Mouse (Mus musculus): ENCODE measurements at regions not wholly inside any gene's neighbourhood (a gene's known extent, or its start where the extent isn't known, plus 50 kb on each side); places are given as distances from the start of the nearest gene placed in this dataset.

- Histone ChIP-seq H3K9me3 (no peaks in the 10 kb centered on the region), H3K9ac (no peak overlapping the region), H3K4me3 (replicated peaks) (no peak overlapping the region), H3K27ac (no peak overlapping the region), H3K4me1 (peaks cover 11% of the 10 kb centered on the region; the same call in 1 of the 2 replicates), H3K36me3 (no peaks in the 10 kb centered on the region), H3K27me3 (replicated peaks) (0 out of 2 replicates have a peak, but pooled peaks cover 3% of the 10 kb centered on the region), H3K4me2 (no peak overlapping the region)
- WGBS: 24% methylated on average over 3 of the region's 3 CpGs
- ATAC-seq (ENCODE audit: insufficient read depth, low FRiP score, low read depth): no peak
Observed at GRCm38 (mm10) chr2:161338953-161339326, 230.1 kb upstream of the Chd6 start.

GRCm38 (mm10) chr2:161332653-161333052, 223.8 kb upstream of the Chd6 start:
- ATAC-seq (ENCODE audit: insufficient read depth, low FRiP score, low read depth): no peak

GRCm38 (mm10) chr2:161331850-161332365, 223.0 kb upstream of the Chd6 start:
- no peak overlapping the region for H3K4me2 ChIP-seq
- no peak overlapping the region for H3K27ac ChIP-seq
- ATAC-seq (ENCODE audit: insufficient read depth, low FRiP score, low read depth): no peak
- no peaks in the 10 kb centered on the region for H3K9me3 ChIP-seq
- no peaks in the 10 kb centered on the region for H3K36me3 ChIP-seq
- H3K4me1 ChIP-seq: no peaks in the 10 kb centered on the region
- H3K27me3 ChIP-seq (replicated peaks): no peaks in the 10 kb centered on the region
- no peak overlapping the region for H3K9ac ChIP-seq
- no peak overlapping the region for H3K4me3 ChIP-seq (replicated peaks)
- 63% methylated on average over 10 of the region's 10 CpGs for WGBS

More at GRCm38 (mm10) chr2:161332653-161333052, 223.8 kb upstream of the Chd6 start:
- no peaks in the 10 kb centered on the region for H3K36me3 ChIP-seq
- no peak overlapping the region for H3K4me2 ChIP-seq
- no peak overlapping the region for H3K4me3 ChIP-seq (replicated peaks)
- WGBS: 31% methylated on average over 2 of the region's 2 CpGs
- H3K27ac ChIP-seq: no peak overlapping the region
- H3K4me1 ChIP-seq: no peaks in the 10 kb centered on the region
- no peaks in the 10 kb centered on the region for H3K27me3 ChIP-seq (replicated peaks)
- no peaks in the 10 kb centered on the region for H3K9me3 ChIP-seq
- no peak overlapping the region for H3K9ac ChIP-seq

GRCm38 (mm10) chr2:161302796-161303195, 193.9 kb upstream of the Chd6 start:
- 55% methylated on average over 3 of the region's 3 CpGs for WGBS
- ATAC-seq (ENCODE audit: insufficient read depth, low FRiP score, low read depth): no peak
- Histone ChIP-seq H3K27ac (no peak overlapping the region), H3K4me2 (no peak overlapping the region), H3K27me3 (replicated peaks) (no peaks in the 10 kb centered on the region), H3K9ac (no peak overlapping the region), H3K4me1 (no peaks in the 10 kb centered on the region), H3K9me3 (no peaks in the 10 kb centered on the region), H3K4me3 (replicated peaks) (no peak overlapping the region), H3K36me3 (no peaks in the 10 kb centered on the region)

GRCm38 (mm10) chr2:161268861-161269413, 160.1 kb upstream of the Chd6 start:
- Histone ChIP-seq H3K9me3 (no peaks in the 10 kb centered on the region), H3K27me3 (replicated peaks) (no peaks in the 10 kb centered on the region), H3K4me1 (no peaks in the 10 kb centered on the region), H3K4me3 (replicated peaks) (no peak overlapping the region), H3K4me2 (no peak overlapping the region), H3K27ac (no peak overlapping the region), H3K9ac (no peak overlapping the region), H3K36me3 (no peaks in the 10 kb centered on the region)
- WGBS: 56% methylated on average over 9 of the region's 9 CpGs
- ATAC-seq (ENCODE audit: insufficient read depth, low FRiP score, low read depth): no peak

GRCm38 (mm10) chr2:161266476-161266875, 157.6 kb upstream of the Chd6 start:
- H3K36me3 ChIP-seq: no peaks in the 10 kb centered on the region
- no peaks in the 10 kb centered on the region for H3K9me3 ChIP-seq
- H3K27me3 ChIP-seq (replicated peaks): no peaks in the 10 kb centered on the region
- no peaks in the 10 kb centered on the region for H3K4me1 ChIP-seq
- H3K4me3 ChIP-seq (replicated peaks): no peak overlapping the region
- no peak overlapping the region for H3K4me2 ChIP-seq
- 33% methylated on average over 5 of the region's 5 CpGs for WGBS
- H3K27ac ChIP-seq: no peak overlapping the region
- no peak overlapping the region for H3K9ac ChIP-seq
- ATAC-seq (ENCODE audit: insufficient read depth, low FRiP score, low read depth): no peak

- no peak for ATAC-seq (ENCODE audit: insufficient read depth, low FRiP score, low read depth)
- H3K27ac ChIP-seq: no peak overlapping the region
- H3K4me2 ChIP-seq: no peak overlapping the region
- H3K27me3 ChIP-seq (replicated peaks): no peaks in the 10 kb centered on the region
- H3K4me3 ChIP-seq (replicated peaks): no peak overlapping the region
- no peaks in the 10 kb centered on the region for H3K36me3 ChIP-seq
- no peak overlapping the region for H3K9ac ChIP-seq
- H3K4me1 ChIP-seq: no peaks in the 10 kb centered on the region
- H3K9me3 ChIP-seq: no peaks in the 10 kb centered on the region
- 73% methylated on average over 8 of the region's 8 CpGs for WGBS
Observed at GRCm38 (mm10) chr2:161265211-161265610, 156.3 kb upstream of the Chd6 start.

GRCm38 (mm10) chr2:161252761-161253160, 143.9 kb upstream of the Chd6 start:
- 76% methylated on average over 2 of the region's 2 CpGs for WGBS
- ATAC-seq (ENCODE audit: insufficient read depth, low FRiP score, low read depth): no peak
- H3K9ac ChIP-seq: no peak overlapping the region

GRCm38 (mm10) chr2:161241665-161242064, 132.8 kb upstream of the Chd6 start:
- ATAC-seq (ENCODE audit: insufficient read depth, low FRiP score, low read depth): no peak
- no peak overlapping the region for H3K27ac ChIP-seq
- no peak overlapping the region for H3K4me2 ChIP-seq

More at GRCm38 (mm10) chr2:161252761-161253160, 143.9 kb upstream of the Chd6 start:
- Histone ChIP-seq H3K36me3 (no peaks in the 10 kb centered on the region), H3K27me3 (replicated peaks) (no peaks in the 10 kb centered on the region), H3K4me2 (no peak overlapping the region), H3K4me3 (replicated peaks) (no peak overlapping the region), H3K4me1 (no peaks in the 10 kb centered on the region), H3K27ac (no peak overlapping the region), H3K9me3 (no peaks in the 10 kb centered on the region)

GRCm38 (mm10) chr2:161237280-161237819, 128.5 kb upstream of the Chd6 start:
- WGBS: 76% methylated on average over 9 of the region's 9 CpGs
- H3K4me1 ChIP-seq: no peaks in the 10 kb centered on the region
- no peak overlapping the region for H3K9ac ChIP-seq
- H3K4me2 ChIP-seq: no peak overlapping the region
- no peak overlapping the region for H3K4me3 ChIP-seq (replicated peaks)
- ATAC-seq (ENCODE audit: insufficient read depth, low FRiP score, low read depth): no peak
- H3K27me3 ChIP-seq (replicated peaks): no peaks in the 10 kb centered on the region
- no peaks in the 10 kb centered on the region for H3K36me3 ChIP-seq
- H3K27ac ChIP-seq: no peak overlapping the region
- H3K9me3 ChIP-seq: no peaks in the 10 kb centered on the region

More at GRCm38 (mm10) chr2:161241665-161242064, 132.8 kb upstream of the Chd6 start:
- H3K9me3 ChIP-seq: no peaks in the 10 kb centered on the region
- no peak overlapping the region for H3K4me3 ChIP-seq (replicated peaks)
- no peak overlapping the region for H3K9ac ChIP-seq
- 55% methylated on average over 6 of the region's 6 CpGs for WGBS
- H3K4me1 ChIP-seq: no peaks in the 10 kb centered on the region
- no peaks in the 10 kb centered on the region for H3K27me3 ChIP-seq (replicated peaks)
- H3K36me3 ChIP-seq: no peaks in the 10 kb centered on the region

- Histone ChIP-seq H3K27ac (no peak overlapping the region), H3K9ac (no peak overlapping the region), H3K27me3 (replicated peaks) (no peaks in the 10 kb centered on the region), H3K4me3 (replicated peaks) (no peak overlapping the region), H3K36me3 (no peaks in the 10 kb centered on the region), H3K9me3 (no peaks in the 10 kb centered on the region), H3K4me2 (no peak overlapping the region), H3K4me1 (no peaks in the 10 kb centered on the region)
- no peak for ATAC-seq (ENCODE audit: insufficient read depth, low FRiP score, low read depth)
- 76% methylated on average over 9 of the region's 9 CpGs for WGBS
Observed at GRCm38 (mm10) chr2:161233155-161233741, 124.4 kb upstream of the Chd6 start.

- Histone ChIP-seq H3K27ac (no peak overlapping the region), H3K9ac (no peak overlapping the region), H3K4me1 (no peaks in the 10 kb centered on the region), H3K9me3 (no peaks in the 10 kb centered on the region), H3K4me3 (replicated peaks) (no peak overlapping the region), H3K27me3 (replicated peaks) (no peaks in the 10 kb centered on the region), H3K4me2 (no peak overlapping the region), H3K36me3 (no peaks in the 10 kb centered on the region)
- ATAC-seq (ENCODE audit: insufficient read depth, low FRiP score, low read depth): no peak
- 58% methylated on average over 4 of the region's 4 CpGs for WGBS
Observed at GRCm38 (mm10) chr2:161231405-161231804, 122.5 kb upstream of the Chd6 start.

All from stomach, embryonic 15.5 days (tissue).